Mouse (Mus musculus) kidney, postnatal 4 days (tissue): Measurements from ENCODE around the gene Mterf2.

Experiments
- DNase-seq, 2 experiments: peaks; one replicate each; pipeline ENCODE4 v3.0.0; 2021; ENCODE audit warnings: mixed read lengths in 2 of 2

Gene Mterf2

DNA sequence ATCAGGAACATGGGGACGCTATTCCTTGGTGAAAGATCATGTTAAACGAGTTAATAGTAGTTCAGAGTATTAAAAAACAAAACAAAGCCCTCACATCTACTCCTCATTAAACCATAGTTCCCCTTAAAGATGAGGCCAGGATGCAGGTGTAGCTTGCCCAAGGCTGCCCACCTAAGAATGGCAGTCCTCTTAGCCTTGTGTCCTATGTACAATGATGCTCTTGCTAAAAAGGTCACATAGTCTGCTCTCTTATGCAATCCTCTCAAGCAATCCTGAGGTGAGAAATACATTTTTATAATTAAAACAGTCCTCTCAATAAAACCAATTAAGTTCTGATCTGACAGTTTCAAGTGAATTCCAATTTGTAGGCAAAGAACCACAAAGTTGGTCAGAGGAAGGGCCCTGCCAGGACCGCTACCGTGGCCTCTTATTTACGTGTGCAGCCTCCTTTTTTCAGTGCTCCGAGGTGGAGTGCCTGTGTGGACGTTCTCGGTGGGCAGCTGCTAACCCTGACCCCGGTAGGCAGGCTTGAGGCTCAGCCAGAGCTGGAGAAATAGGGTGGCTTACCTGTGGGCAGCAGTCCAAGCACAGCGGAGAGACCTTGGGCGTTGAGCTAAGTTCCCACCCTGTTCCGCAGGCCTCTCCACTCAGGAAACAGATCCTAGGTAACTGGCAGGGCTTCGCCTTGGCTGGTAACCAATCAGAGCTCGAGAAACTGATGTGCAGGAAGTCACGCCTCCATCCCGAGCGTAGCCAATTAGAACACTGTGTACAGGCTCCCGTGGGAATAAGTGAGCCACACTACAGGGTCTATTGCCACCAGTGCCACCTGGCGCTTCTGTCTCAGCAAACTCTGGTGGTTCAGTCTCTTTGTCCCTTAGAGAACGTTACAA, at the start of gene Mterf2:
TSS of gene Mterf2 (minus strand) at position 633 of the 893 bp plus-strand sequence.
- peak; percentile 88 to 95 for DNase-seq

DNA sequence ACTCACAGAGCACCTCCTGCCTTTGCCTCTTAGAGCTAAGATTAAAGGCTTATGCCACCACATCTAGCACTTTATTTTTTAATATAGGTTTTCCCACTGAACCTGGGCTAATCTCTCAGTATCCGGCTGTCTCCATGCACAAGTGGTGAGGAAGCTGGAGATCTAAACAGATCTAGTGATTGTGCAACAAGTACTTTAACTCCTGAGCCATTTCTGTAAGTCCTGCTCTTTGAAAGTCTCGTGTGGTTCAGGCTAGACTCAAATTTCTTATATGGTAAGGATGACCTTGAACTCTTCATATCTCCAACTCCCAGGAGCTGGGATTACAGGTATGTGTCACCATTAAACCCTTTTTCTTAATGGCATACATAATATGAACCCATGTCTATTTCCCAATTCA, 48.8 kb upstream of the Mterf2 start:
- no peak for DNase-seq

DNA sequence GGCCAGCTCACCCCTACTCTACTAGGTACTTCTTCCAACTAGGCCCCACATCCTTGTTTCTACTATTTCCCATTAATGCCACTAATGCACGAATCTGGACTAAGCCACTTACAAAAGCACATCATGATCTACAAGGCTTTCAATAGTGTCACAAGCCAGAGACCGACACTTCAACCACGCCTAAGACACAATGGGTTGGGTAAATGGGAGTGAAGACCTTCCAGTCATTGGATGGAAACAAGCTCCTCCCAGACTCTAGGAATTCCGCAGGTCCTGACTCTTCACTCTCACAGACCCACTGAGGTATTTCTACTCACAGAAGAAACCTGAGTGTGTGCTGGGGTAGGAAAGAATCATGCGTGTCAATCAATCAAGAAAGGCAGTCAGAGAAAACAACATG, 37.5 kb upstream of the Mterf2 start:
- no peak for DNase-seq

DNA sequence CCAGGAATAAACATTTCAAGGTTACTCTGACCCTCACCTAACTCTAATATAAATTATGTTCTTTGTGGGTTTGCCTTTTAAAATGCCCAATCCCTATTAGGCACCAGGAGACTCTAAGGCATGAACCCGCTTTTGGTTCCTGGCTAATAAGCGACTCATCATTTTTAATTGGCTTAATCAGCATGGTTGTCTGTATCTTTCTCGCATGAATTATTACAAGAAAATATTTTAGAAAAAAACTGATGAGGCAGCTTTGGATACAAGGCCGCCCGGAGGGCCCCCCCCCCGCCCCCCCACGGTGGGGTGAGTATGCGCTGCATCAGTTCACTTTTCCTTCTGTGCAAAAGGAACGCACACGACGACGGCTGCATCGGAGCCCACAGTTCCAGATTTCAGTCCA, 37.0 kb upstream of the Mterf2 start:
- no peak for DNase-seq

DNA sequence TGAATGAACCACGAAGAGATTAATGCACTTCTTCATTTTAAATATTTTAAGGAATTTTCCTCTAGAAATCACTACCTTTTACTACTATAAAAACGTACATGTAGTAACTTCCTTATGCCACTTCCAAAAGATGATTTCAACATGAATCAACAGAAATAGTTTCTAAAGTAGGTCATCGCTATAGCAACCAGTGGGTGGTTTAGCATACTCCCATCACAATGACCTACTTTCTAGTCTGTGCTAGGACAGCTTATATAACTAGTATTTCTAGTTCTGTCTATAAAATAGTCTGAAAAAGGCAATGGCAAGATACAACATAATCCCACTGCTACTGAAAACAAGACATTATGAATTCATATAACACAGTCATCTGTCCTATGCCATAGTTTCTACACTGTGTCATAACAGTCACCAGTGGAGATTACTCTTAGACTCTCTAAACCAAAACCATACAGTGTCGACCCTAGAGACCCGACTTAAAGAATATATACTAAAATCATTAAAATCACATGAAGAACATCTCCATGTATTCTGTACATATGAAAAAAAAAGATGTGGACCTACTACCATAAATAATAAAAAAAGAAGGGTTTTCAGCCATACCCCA, 34.0 kb upstream of the Mterf2 start:
- DNase-seq, result no peak

DNA sequence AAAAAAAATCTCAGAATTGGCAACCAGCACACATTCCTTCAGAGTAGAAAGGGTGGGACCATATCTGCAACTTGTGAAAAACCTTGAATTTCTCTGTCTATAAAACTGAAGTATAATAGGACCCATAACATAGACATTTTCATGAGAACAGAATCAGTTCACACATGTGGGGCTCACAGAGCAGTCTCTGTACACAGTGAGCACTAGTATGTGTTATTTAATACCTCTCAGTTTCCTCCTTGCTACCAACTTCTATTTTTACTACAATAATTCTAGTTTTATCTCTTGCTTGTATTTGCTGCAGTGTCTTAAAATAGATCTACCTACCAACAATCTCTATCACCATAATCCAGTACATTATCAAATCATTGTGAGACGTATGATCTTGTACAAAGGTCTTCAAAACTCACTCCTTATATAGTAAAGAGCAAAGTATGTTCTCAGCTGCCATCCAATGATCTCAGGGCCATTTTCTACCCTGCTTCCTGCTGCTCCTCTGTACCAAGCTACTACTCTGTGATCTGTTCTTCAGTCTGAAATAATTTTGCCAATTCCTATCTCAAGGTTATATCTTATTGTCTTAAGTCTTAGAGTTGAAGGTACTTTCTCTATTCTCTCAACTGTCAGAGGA, 32.3 kb upstream of the Mterf2 start:
- DNase-seq, result no peak

DNA sequence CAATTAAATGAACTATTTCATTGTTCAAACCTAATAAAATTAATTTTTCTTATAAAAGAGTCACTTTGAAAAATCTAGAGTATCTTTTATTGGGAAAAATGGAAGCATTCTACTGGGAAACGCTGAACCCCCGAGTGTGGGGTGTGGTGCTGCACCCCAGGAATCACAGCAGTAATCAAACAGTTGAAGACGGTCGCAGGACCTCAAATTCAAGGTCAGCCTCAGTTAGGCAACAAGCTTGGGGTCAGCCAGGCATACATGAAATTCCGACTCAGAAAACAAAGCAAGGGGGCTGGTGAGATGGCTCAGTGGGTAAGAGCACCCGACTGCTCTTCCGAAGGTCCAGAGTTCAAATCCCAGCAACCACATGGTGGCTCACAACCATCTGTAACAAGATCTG, 29.6 kb upstream of the Mterf2 start:
- no peak for DNase-seq

DNA sequence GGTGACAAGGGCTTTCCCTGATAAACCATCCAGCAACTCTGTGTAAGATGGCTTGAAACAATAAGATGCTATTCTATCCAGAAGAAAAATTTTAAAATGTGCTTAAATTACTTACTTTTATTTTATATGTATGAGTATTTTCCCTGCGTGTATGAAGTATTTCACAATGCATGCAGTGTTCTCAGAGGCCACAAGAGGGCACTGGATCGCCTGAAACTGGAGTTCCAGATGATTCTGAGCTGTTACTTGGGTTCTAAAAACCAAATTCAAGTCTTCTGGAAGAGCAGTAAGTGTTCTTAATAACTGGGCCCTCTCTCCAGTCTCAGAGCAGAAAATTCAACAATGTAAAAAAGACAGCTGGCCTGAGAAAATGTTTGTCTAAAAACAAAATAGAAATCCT, 26.4 kb upstream of the Mterf2 start:
- DNase-seq, result peak; percentile 77 to 78

DNA sequence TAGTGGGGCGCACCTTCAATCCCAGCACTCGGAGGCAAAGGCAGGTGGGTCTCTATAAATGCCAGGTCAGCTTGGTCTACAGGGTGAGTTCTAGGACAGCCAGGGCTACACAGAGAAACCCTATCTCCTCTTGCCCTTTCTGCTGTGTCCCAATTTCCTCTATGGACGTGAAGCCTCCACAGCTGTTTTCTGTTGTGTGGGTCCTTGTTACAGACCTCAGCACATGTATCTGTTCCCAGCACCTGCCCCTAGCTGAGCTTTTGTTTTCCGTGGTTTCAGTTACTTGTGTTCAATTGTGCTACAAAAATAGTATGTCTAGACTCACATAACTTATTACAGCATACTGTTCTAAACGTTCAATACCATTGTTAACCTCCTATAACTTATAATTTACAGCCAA, 21.4 kb upstream of the Mterf2 start:
- DNase-seq, result no peak

DNA sequence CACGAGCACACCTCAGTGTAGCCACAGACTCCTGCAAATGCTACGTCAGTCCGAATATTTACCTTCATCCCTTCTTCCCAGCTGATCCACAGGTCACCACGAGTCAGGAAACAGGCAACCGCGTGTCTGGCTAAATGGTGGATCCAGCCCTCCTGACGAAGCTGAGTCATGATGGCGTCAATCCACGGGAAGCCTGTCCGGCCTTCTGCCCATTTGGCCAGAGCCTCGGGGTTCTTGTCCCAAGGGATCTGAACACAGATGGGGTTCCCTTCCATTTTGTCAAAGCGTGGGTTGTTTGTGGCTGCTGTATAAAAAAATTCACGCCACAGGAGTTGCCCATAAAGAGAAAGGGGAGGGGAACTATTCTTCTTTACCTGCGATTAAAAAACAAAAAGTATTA, 18.5 kb upstream of the Mterf2 start:
- no peak for DNase-seq

DNA sequence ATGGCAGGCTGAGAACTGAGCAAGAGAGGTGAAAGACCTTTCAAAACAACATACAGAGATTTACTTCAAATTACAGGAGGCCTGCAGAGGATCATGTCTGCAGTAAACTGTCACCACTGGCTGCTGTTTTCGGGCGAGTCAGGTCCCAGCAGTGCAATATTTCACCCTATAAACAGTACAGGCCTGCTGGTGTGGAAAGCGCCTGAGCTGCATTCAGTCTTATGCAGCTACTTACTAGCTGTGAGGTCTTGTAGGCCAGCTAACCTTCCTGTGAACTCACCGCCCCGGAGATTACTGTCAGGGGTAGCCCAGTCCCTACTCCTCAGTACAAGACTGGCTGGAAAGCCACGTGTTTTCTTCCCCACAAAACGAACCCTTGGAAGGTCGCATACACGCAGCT, 13.6 kb upstream of the Mterf2 start:
- DNase-seq, result peak; percentile 18 to 33

DNA sequence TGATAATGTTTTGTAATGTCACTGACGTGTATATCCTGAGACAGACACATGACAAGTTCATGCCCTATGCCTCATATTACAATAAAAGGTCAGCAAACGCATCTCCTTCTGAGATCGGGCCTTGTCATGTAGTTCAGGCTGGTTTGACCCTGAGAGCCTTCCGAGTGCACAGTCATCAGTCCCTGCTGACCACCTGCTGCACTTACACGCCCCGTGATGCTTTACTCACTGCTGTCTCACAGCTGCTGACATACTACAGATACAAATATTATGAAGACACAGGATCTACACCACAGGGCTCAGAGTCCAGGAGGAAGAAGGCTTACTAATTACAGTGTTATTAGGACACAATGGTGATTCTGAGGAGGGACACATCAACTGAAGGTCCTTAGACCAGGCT, 8.7 kb upstream of the Mterf2 start:
- no peak for DNase-seq

DNA sequence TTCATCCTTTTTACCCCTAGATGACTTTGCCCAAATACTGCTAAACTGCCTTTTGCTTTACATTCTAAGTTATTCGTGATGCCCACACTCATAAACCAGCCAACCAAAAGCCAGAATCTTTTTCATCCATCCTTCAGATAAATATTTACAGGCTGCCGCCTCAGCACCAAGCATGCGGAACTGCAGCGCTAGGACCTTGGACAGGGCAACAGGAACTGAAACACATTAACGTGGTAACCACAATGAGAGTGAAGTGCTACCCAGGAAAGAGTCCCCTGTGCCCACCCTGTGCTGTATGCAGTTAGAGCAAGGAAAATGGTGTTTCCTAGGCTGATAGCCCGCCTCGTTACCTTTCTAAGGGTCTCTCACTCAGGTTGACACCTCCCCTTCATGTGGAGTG, 626 bp upstream of the Mterf2 start:
- DNase-seq, result peak; percentile 63 to 73

DNA sequence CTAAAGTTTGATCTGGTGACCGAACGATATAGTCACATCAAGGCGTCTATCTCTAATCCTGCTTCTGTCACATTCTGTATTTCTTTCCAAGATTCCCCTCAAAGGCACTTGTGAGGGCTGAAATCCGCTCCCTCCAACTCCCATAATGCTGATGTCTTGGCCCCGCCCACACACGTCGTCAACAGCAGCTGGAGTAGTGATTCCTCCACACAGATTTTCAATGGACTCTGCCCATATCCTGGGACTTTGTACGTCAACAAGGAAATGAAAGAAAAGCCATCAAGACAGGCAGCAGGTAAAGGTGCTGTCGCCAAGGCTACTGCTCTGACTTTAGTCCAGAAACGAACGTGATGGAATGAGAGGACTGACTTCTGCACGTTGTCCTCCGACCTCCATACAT, 2.6 kb downstream of the Mterf2 start:
- DNase-seq, result no peak

DNA sequence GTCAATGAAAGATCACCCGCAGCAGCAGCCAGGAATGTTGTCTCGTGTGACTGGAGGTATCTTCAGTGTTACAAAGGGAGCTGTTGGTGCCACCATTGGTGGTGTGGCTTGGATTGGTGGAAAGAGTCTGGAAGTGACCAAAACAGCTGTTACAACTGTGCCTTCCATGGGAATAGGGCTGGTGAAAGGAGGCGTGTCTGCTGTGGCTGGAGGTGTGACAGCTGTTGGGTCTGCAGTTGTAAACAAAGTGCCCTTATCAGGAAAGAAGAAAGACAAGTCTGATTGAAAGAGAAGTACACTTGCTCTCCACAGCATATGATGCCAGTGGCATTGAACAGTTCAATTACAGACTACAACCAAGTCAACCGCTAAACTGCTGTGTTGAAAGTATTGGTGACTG, 13.4 kb downstream of the Mterf2 start:
- no peak for DNase-seq

DNA sequence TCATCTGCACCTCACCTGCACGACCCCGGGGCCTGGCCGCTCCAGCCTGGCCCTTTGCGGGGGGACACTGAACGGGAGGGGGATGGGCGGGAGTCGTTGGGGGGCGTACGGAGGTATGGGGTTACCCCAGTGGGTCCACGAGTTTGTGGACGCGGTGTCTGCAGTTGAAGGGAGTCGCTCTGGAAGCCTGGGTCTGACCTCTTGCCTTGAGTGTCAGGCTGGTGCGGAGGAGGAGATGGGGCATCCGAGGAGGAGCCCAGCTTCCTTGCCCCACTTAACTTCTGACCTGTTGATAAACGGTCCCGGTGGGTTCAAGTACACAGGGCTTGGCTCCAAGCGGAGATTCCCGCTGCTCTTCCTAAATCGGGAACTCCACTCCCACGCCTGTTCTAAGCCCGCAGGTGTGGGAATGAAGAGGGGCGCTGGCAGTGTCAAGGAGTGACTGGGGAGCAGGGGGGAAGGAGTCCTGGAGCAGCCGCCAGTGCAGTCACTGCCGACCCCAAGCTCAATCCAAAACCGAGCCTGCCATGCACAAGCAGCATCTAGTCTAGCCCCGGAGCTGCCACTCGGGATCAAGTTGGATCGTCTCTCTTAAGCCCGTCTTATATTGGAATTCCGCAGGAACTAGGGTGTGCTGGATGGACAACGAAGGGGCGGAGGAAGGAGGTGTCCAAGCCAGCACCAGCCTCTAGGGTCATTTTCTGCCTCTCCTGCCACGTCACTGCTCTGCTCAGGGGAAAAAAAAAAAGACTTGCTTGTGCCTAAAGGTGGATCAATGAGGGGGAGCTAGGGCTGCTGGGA, 24.5 kb downstream of the Mterf2 start:
- peak; percentile 31 to 53 for DNase-seq

DNA sequence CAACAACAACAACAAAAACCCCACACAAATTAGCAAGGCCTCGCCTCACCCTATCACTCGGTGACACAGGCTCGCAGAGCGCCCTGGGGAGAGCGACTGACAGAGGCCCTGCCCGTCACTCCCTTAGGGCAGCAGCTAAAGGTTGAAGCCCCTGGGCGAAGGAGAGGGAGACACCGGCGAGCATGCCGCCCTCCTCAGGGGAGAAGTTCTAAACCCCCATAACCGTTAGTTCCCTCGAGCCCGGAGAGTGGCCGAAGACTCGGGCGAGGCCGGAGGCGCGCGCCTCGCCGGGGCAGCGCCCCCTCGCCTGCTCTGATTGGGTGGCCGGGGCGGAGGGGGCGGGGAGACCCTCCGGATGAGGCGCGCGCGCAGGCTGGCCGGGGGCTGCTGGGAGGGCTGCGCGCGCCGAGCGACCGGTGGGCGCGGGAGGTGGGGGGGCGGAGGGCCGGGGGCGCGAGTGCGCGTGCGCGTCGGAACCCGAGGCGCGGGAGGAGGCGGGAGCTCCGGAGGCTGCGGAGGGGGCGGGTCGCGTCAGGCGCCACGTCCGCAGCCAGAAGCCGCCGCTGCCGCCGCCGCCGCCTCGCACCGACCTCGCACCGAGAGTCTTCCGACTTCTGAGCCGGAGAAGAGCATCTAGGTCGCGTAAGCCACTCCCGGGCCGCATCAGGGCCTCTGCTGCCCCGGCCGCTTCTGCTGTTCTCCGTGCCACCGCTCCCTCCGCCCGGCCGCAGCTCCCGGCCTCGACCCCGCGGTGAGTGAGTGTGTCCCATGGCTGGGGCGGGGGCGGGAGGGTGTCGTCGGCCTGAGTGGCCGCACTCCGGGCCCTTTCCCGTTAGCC, 25.4 kb downstream of the Mterf2 start, which contains the start of the genes Fhl4 and Tmem263:
TSS of gene Fhl4 (minus strand) at position 249 of the 838 bp plus-strand sequence.
TSS of gene Tmem263 (plus strand) at position 381 of the 838 bp plus-strand sequence.
- DNase-seq, result peak; percentile 93 to 95

DNA sequence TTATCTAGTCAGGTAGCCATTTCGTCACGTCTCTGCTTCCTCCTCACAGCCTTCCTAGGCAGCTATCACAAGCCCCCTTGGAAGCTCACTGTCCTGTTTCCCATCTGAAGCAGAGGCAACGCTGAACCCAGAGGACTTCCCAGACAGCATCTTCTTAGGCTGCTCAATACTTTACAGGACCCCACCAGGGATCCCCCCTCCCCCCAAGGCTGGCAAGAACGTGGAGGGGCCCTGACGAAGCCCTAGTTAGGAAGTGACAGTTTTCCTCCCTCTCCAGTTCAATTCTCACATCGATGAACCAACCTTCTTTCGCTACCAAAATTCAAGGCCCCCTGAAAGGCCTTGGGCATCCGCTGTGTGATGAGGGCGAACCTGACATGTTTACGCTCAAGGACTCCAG, 26.0 kb downstream of the Mterf2 start:
- DNase-seq, result peak in 1 of 2 experiments; percentile 42

DNA sequence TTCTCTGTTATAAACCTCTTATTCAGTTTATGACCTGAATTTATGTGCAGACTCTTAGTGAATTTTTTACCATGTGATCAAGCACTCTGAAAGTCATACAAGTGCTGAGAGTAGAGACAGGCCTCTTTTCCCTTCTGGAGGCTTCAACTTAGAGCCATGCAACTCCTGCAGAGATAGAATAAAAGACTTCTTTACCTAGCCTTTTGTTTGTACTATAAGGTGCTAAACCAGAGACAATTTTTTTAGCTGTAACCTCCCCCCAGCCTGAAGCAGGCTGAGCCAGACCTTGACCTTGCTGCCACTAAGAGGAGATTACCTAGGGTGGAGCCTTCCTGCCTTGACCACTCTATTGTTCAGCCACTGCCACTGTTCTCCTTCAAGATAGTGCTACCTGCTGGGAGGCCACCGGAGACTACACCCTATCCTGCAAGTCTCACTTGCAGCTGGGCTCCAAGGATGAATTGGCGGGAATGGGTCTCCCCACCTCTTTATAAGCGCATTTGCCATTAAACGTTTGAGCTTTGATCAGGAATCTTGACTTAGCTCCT, 56.1 kb downstream of the Mterf2 start:
- DNase-seq, result no peak
